Mouse (Mus musculus) embryonic fibroblast, embryonic 13.5 days (primary cell): ENCODE measurements around the gene Hipk2.

Experiments
- CTCF ChIP-seq: IDR thresholded peaks from 2 replicates; pipeline ENCODE4 v1.5.1; 2011; ENCODE audit warnings: mild to moderate bottlenecking, control low read depth, low read length, moderate library complexity, borderline replicate concordance; ENCODE audit not compliant: insufficient read depth
- POLR2A ChIP-seq: IDR thresholded peaks from 2 replicates; pipeline ENCODE4 v1.6.1; 2011; ENCODE audit warnings: low read depth, mild to moderate bottlenecking, control low read depth, low read length, moderate library complexity

DNA sequence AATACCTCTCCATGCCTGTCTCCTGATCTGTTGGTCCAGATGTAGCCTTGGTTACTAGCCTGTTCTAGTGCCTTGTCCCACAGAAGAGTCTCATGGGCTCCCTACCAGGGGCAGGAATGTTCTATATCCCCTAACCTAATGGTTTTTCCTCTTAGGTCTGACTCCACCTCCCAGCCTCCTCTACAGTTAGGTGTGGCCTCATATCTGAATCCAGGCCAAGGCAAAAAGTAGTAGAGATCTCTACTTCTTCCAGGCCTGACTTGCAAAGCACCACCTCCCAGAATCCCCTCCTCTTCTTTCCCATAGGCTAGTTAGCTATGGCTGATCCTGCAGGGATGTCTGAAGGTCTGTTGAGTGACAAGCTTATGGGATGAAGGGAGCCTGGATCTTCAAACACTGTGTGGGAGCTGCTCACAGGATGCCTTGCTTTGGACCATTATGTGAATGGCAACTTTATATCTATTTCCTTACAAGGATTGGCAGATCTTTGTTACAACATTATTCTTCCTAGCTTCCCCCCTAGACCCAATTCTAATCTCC is 36.2 kb upstream of the Hipk2 start:
- no peak for TF ChIP-seq CTCF
- TF ChIP-seq POLR2A: no peak
